Mouse (Mus musculus) limb, embryonic 15.5 days (tissue): ENCODE results near the gene Brsk1. TPM values are rescaled to one million over a fixed set of nuclear protein-coding genes. Genes with fewer than 3 reads are reported as not detected.

Experiments used
- ATAC-seq: fragments of 200-750 bp; cut with Nextera tagmentation; 2 replicates; pipeline ENCODE4 v1.8.0; 2017; ENCODE audit warnings: low read depth, moderate TSS enrichment; ENCODE audit not compliant: insufficient number of reproducible peaks, low FRiP score, low TSS enrichment
- H3K27ac ChIP-seq: fragments of 300-500 bp; sonication (generic); 2 replicates; pipeline ENCODE4 v1.5.1; 2015; ENCODE audit warnings: moderate library complexity, mild to moderate bottlenecking, inconsistent platforms
- H3K27me3 ChIP-seq: fragments of 300-500 bp; sonication (generic); 2 replicates; pipeline ENCODE4 v1.6.1; 2015; ENCODE audit warnings: inconsistent platforms
- H3K36me3 ChIP-seq: fragments of 300-500 bp; sonication (generic); 2 replicates; pipeline ENCODE4 v1.6.1; 2015; ENCODE audit warnings: inconsistent platforms
- H3K4me1 ChIP-seq: fragments of 300-500 bp; sonication (generic); 2 replicates; pipeline ENCODE4 v1.6.1; 2015; ENCODE audit warnings: inconsistent platforms
- H3K4me2 ChIP-seq: fragments of 300-500 bp; sonication (generic); 2 replicates; pipeline ENCODE4 v1.6.1; 2015; ENCODE audit warnings: mild to moderate bottlenecking, inconsistent platforms
- H3K4me3 ChIP-seq: fragments of 300-500 bp; sonication (generic); 2 replicates; pipeline ENCODE4 v1.5.1; 2015; ENCODE audit warnings: mild to moderate bottlenecking, inconsistent platforms
- H3K9ac ChIP-seq: fragments of 300-500 bp; sonication (generic); 2 replicates; pipeline ENCODE4 v1.6.1; 2015; ENCODE audit warnings: inconsistent platforms
- H3K9me3 ChIP-seq: fragments of 300-500 bp; sonication (generic); 2 replicates; pipeline ENCODE4 v1.6.1; 2016; ENCODE audit warnings: inconsistent platforms
- WGBS: fragments of 180-500 bp; shearing (Covaris S2); methylation state at CpG from one replicate; pipeline ENCODE4 v1.1.7; 2015; 5-methylcytosine and 5-hydroxymethylcytosine counted together
- polyA plus RNA-seq: library from polyadenylated mRNA; unstranded; fragments of >200 nt; fragmentation: Nextera tagmentation; extraction: Ambion mirVana; gene quantifications from 2 replicates; pipeline ENCODE4 v1.2.1, GENCODE M21; 2015

The Brsk1 gene
- polyA plus RNA-seq, 1 experiment from 2014 or later: 1.00 TPM

DNA sequence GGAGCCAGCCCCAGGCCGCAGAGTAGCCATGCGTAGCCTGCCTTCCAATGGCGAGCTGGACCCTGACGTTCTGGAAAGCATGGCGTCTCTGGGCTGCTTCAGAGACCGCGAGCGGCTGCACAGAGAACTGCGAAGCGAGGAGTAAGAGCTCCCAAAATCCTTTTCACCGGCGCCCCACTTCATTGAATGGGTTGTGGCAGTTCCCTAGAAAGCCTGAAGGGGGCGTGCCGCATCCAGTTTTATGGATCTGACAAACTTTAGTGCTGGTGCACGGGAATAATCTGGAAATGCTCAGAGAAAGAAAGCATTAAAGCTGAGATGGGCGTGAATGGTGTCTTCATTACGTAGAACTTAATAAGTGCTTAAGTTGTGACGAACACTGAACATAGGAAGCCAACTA is 14.7 kb downstream of the Brsk1 start:
- no peak overlapping the region for H3K27ac ChIP-seq
- peaks cover 75% of the 10 kb centered on the region for H3K36me3 ChIP-seq
- no peaks in the 10 kb centered on the region for H3K4me1 ChIP-seq
- H3K4me2 ChIP-seq: no peak overlapping the region
- H3K4me3 ChIP-seq: no peak overlapping the region
- WGBS: 47% methylated on average over 18 of the region's 18 CpGs
- no peak for ATAC-seq
- H3K9me3 ChIP-seq: no peaks in the 10 kb centered on the region
- H3K9ac ChIP-seq: no peak overlapping the region
- H3K27me3 ChIP-seq: no peaks in the 10 kb centered on the region

DNA sequence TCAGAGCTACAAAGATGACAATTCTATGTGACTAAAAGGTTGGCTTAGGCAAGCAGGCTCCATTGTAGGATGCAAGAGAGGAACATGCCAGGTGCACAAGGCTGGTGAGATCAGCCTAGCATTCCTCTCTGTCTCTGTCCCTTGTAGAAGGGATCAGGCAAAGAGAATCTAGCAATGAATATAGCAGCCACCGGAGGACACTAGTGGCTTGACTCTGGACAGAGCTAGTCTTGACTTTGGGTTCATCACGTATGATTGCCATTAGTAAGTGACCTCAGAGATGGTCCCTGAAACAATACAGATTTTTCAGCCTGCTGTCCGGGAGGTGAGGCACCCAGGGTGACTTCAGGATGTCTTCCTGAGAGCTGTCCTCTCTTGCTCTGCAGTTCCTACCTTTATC is 22.2 kb downstream of the Brsk1 start:
- no peaks in the 10 kb centered on the region for H3K9me3 ChIP-seq
- H3K4me1 ChIP-seq: no peaks in the 10 kb centered on the region
- H3K27me3 ChIP-seq: no peaks in the 10 kb centered on the region
- no peak overlapping the region for H3K4me2 ChIP-seq
- ATAC-seq: no peak
- no peak overlapping the region for H3K9ac ChIP-seq
- no peak overlapping the region for H3K4me3 ChIP-seq
- 87% methylated on average over 3 of the region's 3 CpGs for WGBS
- H3K36me3 ChIP-seq: peaks cover 80% of the 10 kb centered on the region
- H3K27ac ChIP-seq: no peak overlapping the region

DNA sequence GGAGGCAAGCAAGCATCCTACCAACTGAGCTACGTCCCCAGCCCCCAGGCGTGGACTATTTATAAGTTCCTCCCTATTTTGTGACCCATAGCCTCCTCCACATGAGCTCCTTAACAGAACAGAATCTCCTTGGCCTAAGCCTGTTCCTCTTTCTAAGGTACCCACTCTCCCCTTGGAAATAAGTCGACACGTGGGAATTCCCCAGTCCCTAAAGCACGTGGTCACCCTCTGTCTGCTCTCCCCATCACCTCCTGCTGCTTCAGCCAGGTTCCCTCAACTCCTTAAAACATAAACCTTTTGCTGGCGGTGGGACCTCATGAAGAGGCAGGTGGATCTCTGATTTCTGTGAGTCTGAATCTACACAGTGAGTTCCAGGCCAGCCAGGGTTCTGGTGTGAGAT is 26.6 kb downstream of the Brsk1 start:
- Histone ChIP-seq H3K4me1 (no peaks in the 10 kb centered on the region), H3K36me3 (peaks cover 44% of the 10 kb centered on the region), H3K9ac (no peak overlapping the region), H3K4me3 (no peak overlapping the region), H3K9me3 (no peaks in the 10 kb centered on the region), H3K27ac (no peak overlapping the region), H3K4me2 (no peak overlapping the region), H3K27me3 (no peaks in the 10 kb centered on the region)
- ATAC-seq: no peak
- WGBS: 67% methylated on average over 6 of the region's 6 CpGs

DNA sequence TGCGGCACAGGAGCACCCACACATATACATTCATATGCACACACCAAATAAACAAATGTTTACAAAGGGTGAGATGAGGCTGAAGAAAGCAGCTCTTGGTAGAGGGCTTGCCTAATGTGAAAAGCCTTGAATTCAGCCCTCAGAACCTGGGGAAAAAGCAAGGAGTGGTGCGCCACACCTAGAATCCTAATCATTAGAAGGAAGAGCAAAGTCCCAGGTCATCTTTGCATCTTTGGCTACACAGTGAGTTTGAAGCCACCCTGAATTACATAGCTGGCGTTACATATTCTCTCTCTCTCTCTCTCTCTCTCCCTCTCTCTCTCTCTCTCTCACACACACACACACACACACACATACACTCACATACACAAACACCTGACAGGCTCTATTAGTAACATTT is 28.9 kb downstream of the Brsk1 start:
- Histone ChIP-seq H3K4me1 (0 out of 2 replicates have a peak, but pooled peaks cover 5% of the 10 kb centered on the region), H3K4me2 (no peak overlapping the region), H3K36me3 (peaks cover 22% of the 10 kb centered on the region), H3K27me3 (no peaks in the 10 kb centered on the region), H3K9ac (no peak overlapping the region), H3K9me3 (no peaks in the 10 kb centered on the region), H3K4me3 (no peak overlapping the region), H3K27ac (no peak overlapping the region)
- ATAC-seq: no peak
- WGBS: 92% methylated on average over 3 of the region's 3 CpGs

DNA sequence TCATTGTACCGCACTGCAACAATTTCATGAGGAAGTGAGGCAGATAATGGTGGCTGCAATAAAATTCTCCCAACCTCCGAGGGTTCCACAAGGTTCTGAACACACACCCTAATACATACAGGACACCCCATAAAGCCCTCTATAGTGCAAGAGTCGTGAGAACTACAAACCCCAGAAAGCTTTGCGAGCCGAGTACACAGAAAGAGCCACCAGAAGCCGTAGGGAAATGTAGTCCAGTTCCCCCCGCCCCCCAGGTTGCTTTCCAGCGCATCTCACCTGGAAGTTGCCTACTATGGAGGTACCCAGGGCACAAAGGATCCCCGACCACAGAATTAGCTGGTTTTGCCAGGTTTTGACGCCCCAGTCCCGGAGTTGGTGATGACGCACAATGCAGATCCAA is 33.1 kb downstream of the Brsk1 start:
- Histone ChIP-seq H3K27me3 (no peaks in the 10 kb centered on the region), H3K27ac (no peak overlapping the region), H3K36me3 (no peaks in the 10 kb centered on the region), H3K4me2 (peak overlapping the region; percentile 46), H3K4me3 (peak overlapping the region; percentile 30), H3K9me3 (no peaks in the 10 kb centered on the region), H3K4me1 (0 out of 2 replicates have a peak, but pooled peaks cover 5% of the 10 kb centered on the region), H3K9ac (0 out of 2 replicates have a peak overlapping the region, but pooled peaks have one; percentile 14)
- WGBS: 33% methylated on average over 12 of the region's 12 CpGs
- no peak for ATAC-seq

DNA sequence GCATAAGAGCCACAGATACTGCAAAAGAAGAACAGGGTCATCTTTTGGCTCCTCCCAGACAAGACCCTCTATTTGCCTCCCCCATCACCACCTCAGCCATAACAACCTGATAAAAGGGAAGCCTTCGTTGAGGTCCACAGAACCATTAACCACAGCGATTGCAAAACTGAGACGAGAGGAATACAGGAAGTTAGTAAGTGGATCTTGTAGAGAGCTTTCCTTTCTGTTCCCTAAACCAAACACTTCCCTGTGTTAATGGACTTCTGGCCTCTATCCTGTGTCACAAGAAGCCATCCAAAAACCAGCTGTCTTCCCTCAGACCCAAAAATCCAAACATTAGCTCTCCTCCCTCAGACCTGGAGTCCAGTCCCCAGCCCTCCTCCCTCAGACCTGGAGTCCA is 34.0 kb downstream of the Brsk1 start:
- Histone ChIP-seq H3K9ac (no peak overlapping the region), H3K4me2 (no peak overlapping the region), H3K9me3 (no peaks in the 10 kb centered on the region), H3K27ac (no peak overlapping the region), H3K27me3 (no peaks in the 10 kb centered on the region), H3K4me3 (no peak overlapping the region), H3K4me1 (0 out of 2 replicates have a peak, but pooled peaks cover 5% of the 10 kb centered on the region), H3K36me3 (no peaks in the 10 kb centered on the region)
- 56% methylated on average over 3 of the region's 3 CpGs for WGBS
- no peak for ATAC-seq

DNA sequence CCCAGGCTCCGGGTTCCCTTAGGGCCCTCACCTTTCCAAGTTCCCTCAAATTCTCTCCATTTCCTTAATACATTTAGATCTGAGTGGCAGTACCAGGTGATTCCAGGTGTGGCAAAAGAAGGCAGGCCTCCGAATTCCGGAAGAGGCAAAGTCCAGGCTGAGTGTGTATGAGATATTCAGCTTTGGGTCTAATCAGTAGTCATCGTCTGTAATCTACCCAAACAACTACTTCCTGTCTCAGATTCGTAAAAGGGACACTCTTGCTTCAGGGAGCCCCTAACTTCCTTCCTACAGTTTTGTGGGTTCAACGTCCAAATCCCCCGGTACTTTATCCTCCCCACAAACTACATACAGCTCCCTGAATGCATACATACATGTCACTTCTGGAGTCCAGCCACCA is 34.8 kb downstream of the Brsk1 start, which contains the start of gene Tmem150b:
Gene Tmem150b, minus strand, starts transcription at position 81 of the 400 bp plus-strand sequence.
- no peaks in the 10 kb centered on the region for H3K27me3 ChIP-seq
- no peak for ATAC-seq
- no peak within 1 kb of the TSS for H3K4me3 ChIP-seq
- no peaks in the 10 kb centered on the region for H3K36me3 ChIP-seq
- H3K4me1 ChIP-seq: 0 out of 2 replicates have a peak, but pooled peaks cover 5% of the 10 kb centered on the region
- 76% methylated on average over 7 of the region's 7 CpGs for WGBS
- no peak within 1 kb of the TSS for H3K9ac ChIP-seq
- H3K4me2 ChIP-seq: no peak within 1 kb of the TSS
- no peak within 1 kb of the TSS for H3K27ac ChIP-seq
- H3K9me3 ChIP-seq: no peaks in the 10 kb centered on the region

DNA sequence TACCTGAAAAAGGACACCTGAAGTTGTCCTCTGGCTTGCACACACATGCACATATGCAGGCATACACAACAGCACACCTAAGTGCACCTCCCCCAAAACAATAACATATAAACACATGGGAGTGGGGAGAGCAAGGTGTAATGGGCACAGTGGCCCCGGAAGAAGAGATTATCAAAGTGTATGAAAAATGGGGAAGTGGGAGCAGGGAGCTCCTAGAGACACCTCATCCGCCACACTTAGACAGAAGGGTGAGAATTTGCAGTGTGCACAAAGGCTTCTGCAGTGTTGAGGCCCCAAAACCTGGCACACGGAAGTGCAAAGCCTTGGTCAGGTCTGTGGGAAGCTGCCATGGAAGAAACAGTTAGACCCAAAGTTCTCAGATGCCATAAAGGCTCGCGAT is 40.7 kb downstream of the Brsk1 start:
- H3K9ac ChIP-seq: no peak overlapping the region
- no peak for ATAC-seq
- WGBS: 74% methylated on average over 5 of the region's 5 CpGs

DNA sequence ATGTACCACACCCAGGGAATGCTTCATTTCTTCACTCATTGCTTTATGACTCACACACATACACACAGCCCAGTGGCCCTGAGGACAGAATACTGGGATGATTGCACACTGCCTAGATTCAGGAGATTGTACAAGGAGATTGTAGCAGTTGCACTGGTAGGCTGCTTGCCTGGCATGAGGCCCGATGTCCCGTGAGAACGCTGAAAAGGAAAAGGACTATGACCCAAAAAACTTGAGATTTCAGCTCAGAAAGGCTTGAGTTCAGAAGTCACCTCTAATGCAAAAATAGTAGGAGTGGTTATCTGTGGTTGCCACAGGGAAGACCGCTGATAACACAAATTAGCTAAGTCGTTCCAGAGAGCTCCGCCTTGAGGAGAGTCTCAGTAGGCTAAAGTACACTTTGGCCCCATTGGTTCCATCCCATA is 42.6 kb downstream of the Brsk1 start:
- no peaks in the 10 kb centered on the region for H3K27me3 ChIP-seq
- no peaks in the 10 kb centered on the region for H3K4me1 ChIP-seq
- H3K36me3 ChIP-seq: no peaks in the 10 kb centered on the region
- no peak overlapping the region for H3K9ac ChIP-seq
- no peak for ATAC-seq
- no peak overlapping the region for H3K4me2 ChIP-seq
- no peak overlapping the region for H3K4me3 ChIP-seq
- H3K9me3 ChIP-seq: no peaks in the 10 kb centered on the region
- 68% methylated on average over 6 of the region's 6 CpGs for WGBS
- no peak overlapping the region for H3K27ac ChIP-seq

More for the DNA sequence above, 40.7 kb downstream of the Brsk1 start:
- H3K4me2 ChIP-seq: no peak overlapping the region
- no peaks in the 10 kb centered on the region for H3K9me3 ChIP-seq
- no peaks in the 10 kb centered on the region for H3K27me3 ChIP-seq
- H3K4me3 ChIP-seq: no peak overlapping the region
- H3K27ac ChIP-seq: no peak overlapping the region
- no peaks in the 10 kb centered on the region for H3K36me3 ChIP-seq
- H3K4me1 ChIP-seq: no peaks in the 10 kb centered on the region

DNA sequence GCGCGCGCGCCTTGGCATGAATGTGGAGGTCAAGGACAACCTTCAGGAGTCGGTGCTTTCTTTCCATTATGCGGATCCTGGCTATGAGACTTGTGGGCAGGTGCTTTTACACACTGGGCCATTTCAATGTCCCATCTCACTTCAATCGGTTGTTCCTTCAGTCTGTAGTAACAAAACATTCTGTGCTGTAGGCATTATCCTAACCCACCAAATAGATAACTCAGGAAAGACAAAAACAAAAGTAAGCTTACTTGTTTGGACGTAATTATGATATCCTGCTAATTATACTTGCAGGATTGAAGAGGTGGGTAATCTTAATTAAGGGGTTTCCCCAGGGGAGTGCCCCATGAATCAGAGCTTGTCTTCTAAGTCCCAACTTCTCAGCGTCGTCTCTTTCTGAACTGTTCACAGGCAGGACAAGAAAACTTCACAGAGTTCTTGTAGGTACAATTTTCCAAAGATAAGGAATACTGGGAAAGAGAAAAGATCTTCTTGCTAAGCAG is 48.7 kb downstream of the Brsk1 start:
- Histone ChIP-seq H3K4me2 (peak overlapping the region; percentile 55), H3K27me3 (no peaks in the 10 kb centered on the region), H3K4me3 (peak overlapping the region; percentile 40), H3K9ac (no peak overlapping the region), H3K36me3 (peaks cover 20% of the 10 kb centered on the region), H3K4me1 (peaks cover 28% of the 10 kb centered on the region), H3K27ac (peak overlapping the region; percentile 87), H3K9me3 (no peaks in the 10 kb centered on the region)
- 51% methylated on average over 10 of the region's 10 CpGs for WGBS
- no peak for ATAC-seq

DNA sequence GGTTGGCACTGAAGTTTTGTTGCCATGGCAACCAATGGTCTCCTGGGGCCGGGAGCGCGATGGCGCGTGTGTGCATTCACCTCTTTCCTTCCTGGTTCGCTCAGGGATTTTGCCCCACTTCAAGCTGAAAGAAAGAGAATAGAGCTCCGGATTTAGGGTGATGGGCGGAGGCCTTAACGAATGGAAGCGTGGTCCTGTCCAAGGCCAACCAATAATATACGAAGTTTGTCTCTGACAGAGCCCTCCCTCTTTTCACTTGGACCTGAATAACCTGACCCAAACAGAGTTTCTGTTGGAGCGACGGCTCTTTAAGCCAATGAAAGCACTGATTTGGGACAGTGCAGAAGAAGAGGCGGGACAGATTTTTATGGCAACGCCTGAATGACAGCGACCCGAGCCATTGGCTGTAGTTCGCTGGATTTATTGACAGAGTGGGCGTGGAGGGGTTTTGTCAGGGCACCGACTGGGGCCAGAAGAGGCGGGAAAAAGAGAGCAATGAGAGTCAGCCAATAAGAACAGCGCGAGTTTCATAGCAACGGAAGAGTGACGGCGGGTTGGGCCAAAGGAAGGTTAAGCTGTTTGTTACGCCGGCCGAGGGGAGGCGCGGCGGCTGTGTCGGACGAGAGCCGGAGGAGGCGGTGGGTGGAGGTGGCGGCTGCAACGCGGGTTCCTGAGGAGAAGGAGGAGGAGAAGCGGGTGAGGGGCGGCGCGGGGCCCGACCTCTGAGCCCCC is 49.3 kb downstream of the Brsk1 start, which contains the start of gene Kmt5c:
Gene Kmt5c, plus strand, starts transcription at position 572 of the 732 bp plus-strand sequence.
- H3K4me3 ChIP-seq: peak within 1 kb of the TSS; percentile 76
- peaks cover 28% of the 10 kb centered on the region for H3K4me1 ChIP-seq
- peak within 1 kb of the TSS; percentile 76 for H3K4me2 ChIP-seq
- H3K27me3 ChIP-seq: no peaks in the 10 kb centered on the region
- ATAC-seq: peak; percentile 99
- peak within 1 kb of the TSS; percentile 88 for H3K9ac ChIP-seq
- H3K36me3 ChIP-seq: peaks cover 25% of the 10 kb centered on the region
- peak within 1 kb of the TSS; percentile 93 for H3K27ac ChIP-seq
- no peaks in the 10 kb centered on the region for H3K9me3 ChIP-seq
- WGBS: under 1% methylated on average over 40 of the region's 44 CpGs

DNA sequence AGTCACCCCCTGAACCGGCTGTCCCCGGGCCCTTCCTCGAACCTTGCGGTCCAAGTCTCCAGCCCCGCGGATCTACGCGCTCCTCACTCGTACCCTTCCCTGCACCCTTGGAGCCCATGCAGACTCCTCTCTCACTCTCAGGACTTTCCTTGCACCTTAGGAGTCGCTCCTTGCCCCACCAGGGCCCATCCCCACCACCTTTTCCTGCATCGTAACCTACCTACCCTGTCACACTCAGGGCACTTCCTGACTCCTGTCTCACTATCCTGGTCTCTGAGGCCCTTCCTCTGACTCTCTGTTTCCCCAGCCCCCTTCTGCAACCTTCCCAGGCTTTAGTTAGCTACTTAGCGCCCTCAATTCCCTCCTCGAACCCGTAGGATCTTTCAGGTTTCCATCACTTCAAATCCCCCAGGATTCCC is 49.9 kb downstream of the Brsk1 start:
- Histone ChIP-seq H3K27me3 (no peaks in the 10 kb centered on the region), H3K36me3 (peaks cover 25% of the 10 kb centered on the region), H3K4me2 (peak overlapping the region; percentile 76), H3K27ac (peak overlapping the region; percentile 93), H3K9me3 (no peaks in the 10 kb centered on the region), H3K4me1 (peaks cover 28% of the 10 kb centered on the region), H3K9ac (peak overlapping the region; percentile 88), H3K4me3 (peak overlapping the region; percentile 76)
- under 1% methylated on average over 14 of the region's 14 CpGs for WGBS
- ATAC-seq: no peak; the same call in 1 of the 2 replicates
